Mouse (Mus musculus): ENCODE results near the gene Crybg2. TPM values are rescaled to one million over a fixed set of nuclear protein-coding genes. Genes with fewer than 3 reads are reported as not detected.
A peak's percentile ranks its signal among the peaks of the same experiment; 100 is the strongest.

Crybg2 gene
- polyA plus RNA-seq, 1 experiment from 2014 or later: 15.6 TPM

DNA sequence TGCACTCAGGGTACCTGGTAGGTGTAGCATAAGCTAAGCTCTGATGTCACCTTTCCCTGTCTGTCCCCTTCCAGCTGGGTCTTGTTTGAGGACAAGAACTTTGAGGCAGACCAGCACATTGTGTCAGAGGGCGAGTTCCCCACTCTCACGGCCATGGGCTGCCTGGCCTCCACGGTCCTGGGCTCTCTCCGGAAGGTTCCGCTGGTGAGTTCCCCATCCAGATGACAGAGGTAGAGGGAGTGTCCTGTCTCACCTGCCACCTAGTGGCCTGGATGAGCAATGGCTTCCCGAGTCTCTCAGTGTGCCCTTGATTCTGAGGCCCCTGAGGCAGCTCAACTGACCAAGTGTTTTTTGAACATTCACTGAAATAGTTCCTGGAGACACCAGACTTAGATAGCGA lies 26.8 kb downstream of the Crybg2 start:
- DNase-seq (ENCODE audit: low spot score) (peak; percentile 59), ATAC-seq (ENCODE audit: low FRiP score, low TSS enrichment) (peak; percentile 58)
- Histone ChIP-seq H3K9me3 (ENCODE audit: control insufficient read depth, low read length) (no peaks in the 10 kb centered on the region), H3K36me3 (ENCODE audit: control insufficient read depth, insufficient read depth, low read length) (no peaks in the 10 kb centered on the region), H3K4me3 (ENCODE audit: low read depth, low read length) (no peak overlapping the region), H3K4me2 (replicated peaks; ENCODE audit: low read depth) (no peak overlapping the region), H3K27me3 (ENCODE audit: control insufficient read depth, insufficient read depth, low read length) (no peaks in the 10 kb centered on the region), H3K4me1 (replicated peaks; ENCODE audit: control insufficient read depth, insufficient read depth) (no peaks in the 10 kb centered on the region), H3K9ac (ENCODE audit: low read length) (no peak overlapping the region), H3K27ac (replicated peaks) (no peak overlapping the region)
- 31% methylated on average over 7 of the region's 7 CpGs for WGBS
- no peak for TF ChIP-seq EP300 (optimal IDR thresholded peaks at IDR 0.05)
- peak; percentile 84 for TF ChIP-seq CTCF (IDR thresholded peaks at IDR 0.05; ENCODE audit: low read depth)

DNA sequence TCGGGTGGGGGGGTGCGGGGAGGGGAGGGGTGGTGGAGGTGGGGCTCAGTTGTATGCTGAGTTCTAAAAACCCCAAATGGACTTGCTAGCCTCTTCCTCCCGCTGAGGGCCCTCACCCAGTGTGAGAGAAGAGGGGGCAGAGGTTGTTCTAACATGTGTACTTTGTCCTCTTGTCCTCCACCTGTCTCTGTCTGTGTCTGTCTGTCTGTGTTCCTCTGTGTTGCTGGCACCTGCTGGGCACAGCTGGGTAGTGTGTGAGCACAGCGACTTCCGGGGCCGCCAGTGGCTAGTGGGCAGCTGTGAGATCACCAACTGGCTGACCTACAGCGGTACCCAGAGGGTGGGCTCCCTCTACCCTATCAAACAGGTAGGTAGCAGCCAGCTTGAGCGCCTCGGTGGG lies 28.4 kb downstream of the Crybg2 start:
- ATAC-seq (ENCODE audit: low FRiP score, low TSS enrichment) (peak; percentile 19; the same call in 1 of the 2 replicates), DNase-seq (ENCODE audit: low spot score) (no peak)
- Histone ChIP-seq H3K27me3 (ENCODE audit: control insufficient read depth, insufficient read depth, low read length) (no peaks in the 10 kb centered on the region), H3K27ac (replicated peaks) (no peak overlapping the region), H3K9me3 (ENCODE audit: control insufficient read depth, low read length) (no peaks in the 10 kb centered on the region), H3K36me3 (ENCODE audit: control insufficient read depth, insufficient read depth, low read length) (no peaks in the 10 kb centered on the region), H3K9ac (ENCODE audit: low read length) (no peak overlapping the region), H3K4me2 (replicated peaks; ENCODE audit: low read depth) (no peak overlapping the region), H3K4me1 (replicated peaks; ENCODE audit: control insufficient read depth, insufficient read depth) (no peaks in the 10 kb centered on the region), H3K4me3 (ENCODE audit: low read depth, low read length) (no peak overlapping the region)
- TF ChIP-seq CTCF (IDR thresholded peaks at IDR 0.05; ENCODE audit: low read depth) (no peak), EP300 (optimal IDR thresholded peaks at IDR 0.05) (no peak)
- 66% methylated on average over 9 of the region's 9 CpGs for WGBS

DNA sequence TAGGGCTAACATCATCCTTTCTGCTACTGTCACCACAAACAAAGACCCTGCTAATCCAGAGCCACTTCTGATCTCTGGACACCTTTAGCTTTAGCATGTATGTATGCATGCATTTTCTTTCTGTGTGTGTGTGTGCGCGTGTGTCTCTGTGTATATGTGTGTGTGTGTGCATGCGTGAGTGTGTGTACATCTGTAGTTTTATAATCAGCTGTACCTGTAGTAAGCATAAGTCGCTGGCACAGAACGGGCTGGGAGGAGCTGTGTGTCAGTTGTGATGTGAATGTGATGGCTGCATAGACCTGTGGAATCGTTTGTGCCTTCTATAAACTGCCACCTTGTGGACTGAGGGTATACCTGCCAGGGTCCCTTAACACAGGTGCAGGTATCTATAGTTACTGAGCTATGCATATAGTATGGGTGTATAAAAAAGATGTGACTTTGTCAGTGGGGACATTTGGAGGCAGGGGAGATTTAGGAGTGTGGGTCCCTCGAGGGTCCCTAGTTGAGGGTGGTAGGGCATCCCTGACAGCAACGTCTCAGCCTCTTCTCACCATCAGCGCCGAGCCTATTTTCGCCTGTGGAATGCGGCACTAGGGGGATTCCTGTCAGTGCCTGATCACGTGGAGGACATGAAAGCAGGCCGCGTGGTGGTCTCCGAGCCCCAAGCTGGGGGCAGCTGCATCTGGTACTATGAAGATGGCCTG lies 30.1 kb downstream of the Crybg2 start:
- TF ChIP-seq CTCF (IDR thresholded peaks at IDR 0.05; ENCODE audit: low read depth) (0 out of 2 replicates have a peak, but pooled peaks have one; percentile 6), EP300 (optimal IDR thresholded peaks at IDR 0.05) (no peak)
- Histone ChIP-seq H3K9ac (ENCODE audit: low read length) (no peak overlapping the region), H3K27ac (replicated peaks) (no peak overlapping the region), H3K4me3 (ENCODE audit: low read depth, low read length) (no peak overlapping the region), H3K4me1 (replicated peaks; ENCODE audit: control insufficient read depth, insufficient read depth) (no peaks in the 10 kb centered on the region), H3K4me2 (replicated peaks; ENCODE audit: low read depth) (no peak overlapping the region), H3K36me3 (ENCODE audit: control insufficient read depth, insufficient read depth, low read length) (no peaks in the 10 kb centered on the region), H3K27me3 (ENCODE audit: control insufficient read depth, insufficient read depth, low read length) (no peaks in the 10 kb centered on the region), H3K9me3 (ENCODE audit: control insufficient read depth, low read length) (no peaks in the 10 kb centered on the region)
- DNase-seq (ENCODE audit: low spot score): no peak
- WGBS: 77% methylated on average over 16 of the region's 16 CpGs
- ATAC-seq (ENCODE audit: low FRiP score, low TSS enrichment): no peak

DNA sequence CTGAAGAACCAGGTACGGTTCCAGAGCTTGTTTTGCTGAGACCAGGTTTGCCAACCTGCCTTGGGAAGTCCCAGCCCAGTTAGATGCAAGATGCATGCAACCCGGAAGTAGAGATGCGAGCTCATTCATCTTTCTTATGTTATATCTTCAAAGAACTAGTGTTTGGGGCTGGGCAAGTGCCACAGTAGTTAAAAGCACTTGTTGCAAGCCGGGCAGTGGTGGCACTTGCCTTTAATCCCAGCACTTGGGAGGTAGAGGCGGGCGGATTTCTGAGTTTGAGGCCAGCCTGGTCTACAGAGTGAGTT lies 30.6 kb downstream of the Crybg2 start:
- H3K27me3 ChIP-seq (ENCODE audit: control insufficient read depth, insufficient read depth, low read length): no peaks in the 10 kb centered on the region
- H3K9ac ChIP-seq (ENCODE audit: low read length): no peak overlapping the region
- H3K4me1 ChIP-seq (replicated peaks; ENCODE audit: control insufficient read depth, insufficient read depth): no peaks in the 10 kb centered on the region
- H3K36me3 ChIP-seq (ENCODE audit: control insufficient read depth, insufficient read depth, low read length): no peaks in the 10 kb centered on the region
- 83% methylated on average over 6 of the region's 6 CpGs for WGBS
- H3K27ac ChIP-seq (replicated peaks): no peak overlapping the region
- H3K4me3 ChIP-seq (ENCODE audit: low read depth, low read length): no peak overlapping the region
- ATAC-seq (ENCODE audit: low FRiP score, low TSS enrichment) (no peak), DNase-seq (ENCODE audit: low spot score) (no peak)
- TF ChIP-seq EP300 (optimal IDR thresholded peaks at IDR 0.05) (no peak), CTCF (IDR thresholded peaks at IDR 0.05; ENCODE audit: low read depth) (no peak)
- no peak overlapping the region for H3K4me2 ChIP-seq (replicated peaks; ENCODE audit: low read depth)
- H3K9me3 ChIP-seq (ENCODE audit: control insufficient read depth, low read length): no peaks in the 10 kb centered on the region

DNA sequence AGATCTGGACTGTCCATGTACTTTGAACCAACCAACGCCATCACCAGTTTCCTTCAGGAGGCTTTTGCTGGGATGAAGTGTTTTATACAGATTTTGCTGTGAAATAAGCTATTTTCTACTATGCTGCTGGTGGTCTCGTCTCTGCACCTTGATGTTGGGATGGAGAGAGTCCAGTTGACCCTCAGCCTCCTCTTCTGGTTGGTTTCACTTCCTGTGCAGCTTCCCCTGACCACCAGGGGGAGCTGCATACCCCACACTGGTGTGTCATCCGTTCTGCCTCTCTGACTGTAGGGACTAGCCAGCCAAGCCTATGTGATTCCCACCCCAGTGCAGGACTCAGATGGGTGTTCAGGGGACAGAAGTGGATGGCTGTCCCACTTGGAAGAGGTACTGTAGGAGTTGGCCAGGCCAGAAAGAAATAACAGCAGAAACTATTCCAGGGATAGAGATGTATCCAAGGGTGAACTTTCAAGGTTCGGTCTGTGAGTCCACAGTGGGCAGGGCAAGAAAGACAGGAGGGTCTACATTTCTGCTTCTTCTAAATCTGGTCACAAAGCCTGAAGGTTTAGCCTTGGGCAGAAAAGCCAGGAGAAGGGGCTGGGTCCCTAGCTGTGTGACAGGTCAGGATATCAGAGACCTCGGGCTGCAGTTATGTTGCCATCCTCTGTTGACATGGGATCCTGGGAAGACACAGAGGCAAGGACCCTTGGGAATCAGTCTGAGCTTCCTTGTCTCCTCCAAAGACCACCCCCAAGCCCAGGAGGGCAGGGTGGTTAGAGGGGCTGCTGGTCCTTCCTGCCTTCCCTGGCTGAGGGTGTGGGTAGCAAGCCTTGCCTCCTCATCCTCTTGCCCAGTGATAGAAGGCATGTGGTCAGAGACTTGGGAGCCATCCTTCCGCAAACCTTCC lies 32.0 kb downstream of the Crybg2 start:
- no peak overlapping the region for H3K4me3 ChIP-seq (ENCODE audit: low read depth, low read length)
- ATAC-seq (ENCODE audit: low FRiP score, low TSS enrichment) (no peak), DNase-seq (ENCODE audit: low spot score) (peak; percentile 66)
- no peaks in the 10 kb centered on the region for H3K4me1 ChIP-seq (replicated peaks; ENCODE audit: control insufficient read depth, insufficient read depth)
- H3K27ac ChIP-seq (replicated peaks): no peak overlapping the region
- no peaks in the 10 kb centered on the region for H3K9me3 ChIP-seq (ENCODE audit: control insufficient read depth, low read length)
- H3K9ac ChIP-seq (ENCODE audit: low read length): no peak overlapping the region
- no peak overlapping the region for H3K4me2 ChIP-seq (replicated peaks; ENCODE audit: low read depth)
- no peaks in the 10 kb centered on the region for H3K27me3 ChIP-seq (ENCODE audit: control insufficient read depth, insufficient read depth, low read length)
- peak; percentile 83 for TF ChIP-seq CTCF (IDR thresholded peaks at IDR 0.05; ENCODE audit: low read depth)
- TF ChIP-seq EP300 (optimal IDR thresholded peaks at IDR 0.05): no peak
- 75% methylated on average over 6 of the region's 6 CpGs for WGBS
- H3K36me3 ChIP-seq (ENCODE audit: control insufficient read depth, insufficient read depth, low read length): no peaks in the 10 kb centered on the region

All from stomach, postnatal 0 days (tissue).